Mouse (Mus musculus) ES-Bruce4 (cell line): ENCODE data around the gene Gjc2.

ENCODE experiments used
- CTCF ChIP-seq: IDR thresholded peaks from one replicate; pipeline ENCODE4 v1.8.1; 2011; ENCODE audit warnings: low read depth, low read length
- POLR2A ChIP-seq: IDR thresholded peaks from one replicate; pipeline ENCODE4 v1.8.1; 2011; ENCODE audit warnings: low read length; ENCODE audit not compliant: insufficient read depth

DNA sequence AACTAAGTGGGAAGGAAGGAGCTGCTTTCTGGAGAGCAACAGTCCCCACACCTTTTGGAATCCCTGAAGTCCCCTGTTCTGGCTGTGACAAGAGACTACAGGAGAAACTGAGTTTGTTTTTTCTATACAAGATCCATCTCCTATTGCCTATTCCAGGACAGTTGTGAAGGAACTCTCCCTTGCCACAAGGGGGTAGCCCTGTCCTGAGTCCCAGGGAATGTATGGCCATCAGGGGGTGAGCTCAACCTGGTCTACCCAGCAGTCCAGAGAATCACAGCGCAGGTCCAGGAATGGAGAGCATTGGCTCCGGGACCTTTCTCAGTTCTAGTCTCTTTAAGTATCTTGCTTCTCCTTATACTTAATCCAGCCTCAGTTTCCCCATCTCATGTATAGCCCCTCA is 49.8 kb upstream of the Gjc2 start:
- TF ChIP-seq CTCF = peak; percentile 59
- TF ChIP-seq POLR2A = no peak
